Mouse (Mus musculus): ENCODE results near the gene Vmn2r80. TPM values are rescaled to one million over a fixed set of nuclear protein-coding genes. Genes with fewer than 3 reads are reported as not detected.

Vmn2r80 gene
- total and polyA plus RNA-seq, 3 experiments: not detected

- TF ChIP-seq RCOR1 (IDR thresholded peaks at IDR 0.05; ENCODE audit: low read depth, low read length) (no peak), NELFE (IDR thresholded peaks at IDR 0.05; ENCODE audit: low read depth, low read length) (no peak), POLR2AphosphoS2 (IDR thresholded peaks at IDR 0.05; ENCODE audit: low read length) (no peak), HCFC1 (IDR thresholded peaks at IDR 0.05; ENCODE audit: low read depth, low read length) (no peak), MXI1 (IDR thresholded peaks at IDR 0.05; ENCODE audit: low read depth, low read length) (no peak), MYB (IDR thresholded peaks at IDR 0.05; ENCODE audit: low read depth, low read length) (no peak)
- no peaks in the 10 kb centered on the region for H3K79me2 ChIP-seq (ENCODE audit: control insufficient read depth, insufficient read depth, low read length, poor library complexity)
- no peak overlapping the region for H3K27ac ChIP-seq (ENCODE audit: control insufficient read depth, low read depth, low read length)
- peaks cover 15 to 16% of the 10 kb centered on the region in 2 experiments for H3K4me1 ChIP-seq (ENCODE audit: control insufficient read depth in 1 of 2, insufficient read depth in 2 of 2, low read length in 2 of 2)
- no peak overlapping the region for H3K4me3 ChIP-seq (ENCODE audit: control insufficient read depth in 1 of 2, insufficient read depth in 1 of 2, low read depth in 2 of 2, low read length in 2 of 2)
- H3K9me3 ChIP-seq (replicated peaks; ENCODE audit: insufficient read depth, low read length): no peaks in the 10 kb centered on the region
- H3K36me3 ChIP-seq (ENCODE audit: control insufficient read depth in 1 of 2, insufficient read depth in 2 of 2, low read length in 2 of 2): peaks cover 0 to 13% of the 10 kb centered on the region in 2 experiments; a peak in 2 of 4 replicates
- H3K27me3 ChIP-seq (ENCODE audit: control insufficient read depth in 1 of 2, insufficient read depth in 2 of 2, low read length in 2 of 2): no peaks in the 10 kb centered on the region
- H3K9ac ChIP-seq (ENCODE audit: control insufficient read depth, low read depth, low read length, poor library complexity, severe bottlenecking): no peak overlapping the region
- no peak for DNase-seq (ENCODE audit: low read depth, low spot score)
These were observed 38.1 kb upstream of the Vmn2r80 start for GRCm38 (mm10) chr10:79110482-79110881.

GRCm38 (mm10) chr10:79115085-79115484, 33.5 kb upstream of the Vmn2r80 start:
- no peaks in the 10 kb centered on the region for H3K27me3 ChIP-seq (ENCODE audit: control insufficient read depth in 1 of 2, insufficient read depth in 2 of 2, low read length in 2 of 2)
- TF ChIP-seq GATA1 (IDR thresholded peaks at IDR 0.05; ENCODE audit: low read depth, low read length) (no peak), USF2 (IDR thresholded peaks at IDR 0.05; ENCODE audit: borderline replicate concordance in 1 of 2, insufficient read depth in 1 of 2, low read depth in 1 of 2, low read length in 2 of 2) (no peak), GABPA (IDR thresholded peaks at IDR 0.05; ENCODE audit: low read depth, low read length) (no peak), EP300 (IDR thresholded peaks at IDR 0.05; ENCODE audit: low read depth in 1 of 2, low read length in 2 of 2) (no peak), KAT2A (conservative IDR thresholded peaks at IDR 0.05; ENCODE audit: low read depth, low read length) (no peak)
- no peaks in the 10 kb centered on the region for H3K36me3 ChIP-seq (ENCODE audit: control insufficient read depth in 1 of 2, insufficient read depth in 2 of 2, low read length in 2 of 2)
- H3K27ac ChIP-seq (ENCODE audit: control insufficient read depth, low read depth, low read length): no peak overlapping the region
- H3K79me2 ChIP-seq (ENCODE audit: control insufficient read depth, insufficient read depth, low read length, poor library complexity): no peaks in the 10 kb centered on the region
- no peak overlapping the region for H3K9ac ChIP-seq (ENCODE audit: control insufficient read depth, low read depth, low read length, poor library complexity, severe bottlenecking)
- H3K9me3 ChIP-seq (replicated peaks; ENCODE audit: insufficient read depth, low read length): no peaks in the 10 kb centered on the region
- DNase-seq (ENCODE audit: low read depth, low spot score): no peak
- H3K4me1 ChIP-seq (ENCODE audit: control insufficient read depth in 1 of 2, insufficient read depth in 2 of 2, low read length in 2 of 2): no peaks in the 10 kb centered on the region
- H3K4me3 ChIP-seq (ENCODE audit: control insufficient read depth in 1 of 2, insufficient read depth in 1 of 2, low read depth in 2 of 2, low read length in 2 of 2): no peak overlapping the region

GRCm38 (mm10) chr10:79116125-79116849, 32.3 kb upstream of the Vmn2r80 start:
- Histone ChIP-seq H3K9ac (ENCODE audit: control insufficient read depth, low read depth, low read length, poor library complexity, severe bottlenecking) (no peak overlapping the region), H3K27me3 (ENCODE audit: control insufficient read depth in 1 of 2, insufficient read depth in 2 of 2, low read length in 2 of 2) (no peaks in the 10 kb centered on the region), H3K79me2 (ENCODE audit: control insufficient read depth, insufficient read depth, low read length, poor library complexity) (no peaks in the 10 kb centered on the region), H3K4me1 (ENCODE audit: control insufficient read depth in 1 of 2, insufficient read depth in 2 of 2, low read length in 2 of 2) (no peaks in the 10 kb centered on the region), H3K4me3 (ENCODE audit: control insufficient read depth in 1 of 2, insufficient read depth in 1 of 2, low read depth in 2 of 2, low read length in 2 of 2) (no peak overlapping the region), H3K9me3 (replicated peaks; ENCODE audit: insufficient read depth, low read length) (no peaks in the 10 kb centered on the region), H3K27ac (ENCODE audit: control insufficient read depth, low read depth, low read length) (no peak overlapping the region), H3K36me3 (ENCODE audit: control insufficient read depth in 1 of 2, insufficient read depth in 2 of 2, low read length in 2 of 2) (no peaks in the 10 kb centered on the region)
- TF ChIP-seq CTCF (IDR thresholded peaks at IDR 0.05 in 2 of 3, conservative IDR thresholded peaks at IDR 0.05 in 1 of 3; ENCODE audit: control insufficient read depth in 1 of 3, insufficient read depth in 1 of 3, low read depth in 2 of 3, low read length in 3 of 3, poor library complexity in 1 of 3, severe bottlenecking in 1 of 3) (peak; percentile 50 to 87 (median 73)), TAL1 (IDR thresholded peaks at IDR 0.05; ENCODE audit: low read length) (no peak), GATA1 (IDR thresholded peaks at IDR 0.05; ENCODE audit: low read depth, low read length) (no peak), HCFC1 (IDR thresholded peaks at IDR 0.05; ENCODE audit: low read depth, low read length) (no peak), MAX (IDR thresholded peaks at IDR 0.05; ENCODE audit: low read length) (no peak), ZC3H11A (IDR thresholded peaks at IDR 0.05; ENCODE audit: low read depth, low read length) (peak; percentile 82), MYB (IDR thresholded peaks at IDR 0.05; ENCODE audit: low read depth, low read length) (no peak), SIN3A (IDR thresholded peaks at IDR 0.05; ENCODE audit: low read length) (no peak), NRF1 (IDR thresholded peaks at IDR 0.05; ENCODE audit: insufficient read depth, low read depth, low read length, poor library complexity, severe bottlenecking) (no peak), GABPA (IDR thresholded peaks at IDR 0.05; ENCODE audit: low read depth, low read length) (no peak), CHD1 (IDR thresholded peaks at IDR 0.05; ENCODE audit: low read depth, low read length) (no peak), POLR2AphosphoS5 (IDR thresholded peaks at IDR 0.05; ENCODE audit: borderline replicate concordance, low read depth, low read length) (no peak), SMC3 (IDR thresholded peaks at IDR 0.05; ENCODE audit: low read depth, low read length) (peak; percentile 89), TCF12 (IDR thresholded peaks at IDR 0.05; ENCODE audit: low read depth, low read length) (no peak), RAD21 (IDR thresholded peaks at IDR 0.05; ENCODE audit: low read depth, low read length) (peak; percentile 94)
- DNase-seq (ENCODE audit: low read depth, low spot score): peak; percentile 61
